Comparison of ENCODE assay signal across 8 mouse cellular contexts in the genomic region with DNA sequence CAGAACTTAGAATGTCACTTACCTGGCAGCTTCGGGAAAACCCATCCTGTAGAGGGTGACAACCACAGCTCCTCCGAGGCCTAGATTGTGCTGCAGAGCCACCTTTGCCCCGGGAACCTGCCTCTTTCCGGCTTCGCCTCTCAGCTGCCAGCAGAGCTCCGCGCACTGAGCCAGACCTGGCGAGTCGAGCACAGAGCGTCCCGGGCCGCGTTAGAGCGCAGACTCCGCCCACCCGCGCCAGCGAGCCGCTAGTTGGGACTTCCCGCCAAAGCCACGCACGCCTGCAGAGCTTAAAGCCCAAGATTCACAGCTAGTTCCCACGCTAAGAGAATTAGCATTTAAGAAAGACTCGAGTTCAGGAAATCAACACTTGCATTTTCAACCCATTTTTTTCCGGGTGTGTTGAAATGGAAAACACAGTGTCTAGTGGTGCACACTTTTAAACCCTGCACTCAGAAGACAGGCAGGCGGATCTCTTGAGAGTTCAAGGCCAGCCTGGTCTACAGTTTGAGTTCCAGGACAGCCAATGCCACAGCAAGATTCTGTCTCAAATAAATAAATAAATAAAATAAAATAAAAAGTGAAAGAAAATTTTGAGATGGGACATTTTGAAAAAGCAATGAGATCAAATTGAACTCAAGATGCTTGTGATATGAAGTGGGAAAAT. TPM values are rescaled to one million over a fixed set of nuclear protein-coding genes. Genes with fewer than 3 reads are reported as not detected.
DNase-seq lines count a peak whose midpoint lies in the region; ATAC-seq lines count a peak whose summit lies in the region.

No protein-coding gene starts in this region.

- H3K27me3 ChIP-seq in intestine, embryonic 14.5 days (replicated peaks; ENCODE audit: control insufficient read depth, insufficient read depth, low read length): no peaks in the 10 kb centered on the region

- H3K4me2 ChIP-seq in intestine, embryonic 14.5 days (ENCODE audit: low read length): peak overlapping the region; percentile 94

- intact Hi-C loops in gastrocnemius, postnatal 14 days (cut with DNase I; ENCODE audit: low total_unique reads): no loop called here
- intact Hi-C loops in left cerebral cortex, postnatal 14 days (cut with DNase I): no loop called here

- peaks cover 6% of the 10 kb centered on the region; the same call in 1 of the 2 replicates for H3K4me1 ChIP-seq in intestine, embryonic 14.5 days (replicated peaks; ENCODE audit: control insufficient read depth, insufficient read depth, low read length)

- peak; percentile 95 for DNase-seq in adipocyte (ENCODE audit: low spot score)
- DNase-seq in embryo, embryonic 10 days (ENCODE audit: low spot score): peak; percentile 99
- DNase-seq in gastrocnemius, postnatal 14 days: peak; percentile 97
- DNase-seq in intestine, embryonic 14.5 days (ENCODE audit: low spot score): peak; percentile 91
- peak; percentile 92 to 95 for DNase-seq in left cerebral cortex, postnatal 14 days (ENCODE audit: low spot score in 2 of 2)
- peak; percentile 94 for DNase-seq in mesoderm, embryonic 11.5 days (ENCODE audit: low read depth, low spot score)
- peak; percentile 90 to 94 for DNase-seq in right cerebral cortex, postnatal 36 days (ENCODE audit: low spot score in 2 of 2)
- peak; percentile 95 for DNase-seq in yolk sac, embryonic 10.5 days (ENCODE audit: low spot score)

- 3% methylated on average over 26 of the region's 26 CpGs for WGBS in intestine, embryonic 14.5 days

- no peak overlapping the region; the same call in 1 of the 2 replicates for H3K27ac ChIP-seq in intestine, embryonic 14.5 days (ENCODE audit: low read depth)

- peak overlapping the region; percentile 68 for H3K4me3 ChIP-seq in intestine, embryonic 14.5 days (ENCODE audit: low read depth, low read length)

- peak; percentile 94 for ATAC-seq in intestine, embryonic 14.5 days (replicated peaks; ENCODE audit: low FRiP score, low TSS enrichment, low read depth)

- no peaks in the 10 kb centered on the region for H3K9me3 ChIP-seq in intestine, embryonic 14.5 days (ENCODE audit: control insufficient read depth, low read length)

- H3K9ac ChIP-seq in intestine, embryonic 14.5 days (ENCODE audit: low read length): peak overlapping the region; percentile 63

- peaks cover 8% of the 10 kb centered on the region for H3K36me3 ChIP-seq in intestine, embryonic 14.5 days (ENCODE audit: control insufficient read depth, insufficient read depth, low read length)

RNA-seq across cellular contexts. Expression of a gene that starts 24.9 kb away (rescaled TPM):
- 1 to 10 TPM; 7.0 to 10.0 TPM for total RNA-seq in gastrocnemius, postnatal 14 days (2021)
- 1.2 and 2.4 TPM in 2 replicates for polyA plus RNA-seq in intestine, embryonic 14.5 days (2014; fragmentation: Nextera tagmentation; extraction: Ambion mirVana)
- total RNA-seq in left cerebral cortex, postnatal 14 days (2021): 1 to 10 TPM; 7.1 to 7.4 TPM
